Mouse (Mus musculus) liver, postnatal 0 days (tissue): Measurements from ENCODE around the gene Cited4.

Source experiments
- CTCF ChIP-seq: sonication (generic); IDR thresholded peaks from 2 replicates; pipeline ENCODE4 v1.5.1; 2016; ENCODE audit warnings: antibody characterized with exemption, low read depth
- EP300 ChIP-seq: IDR thresholded peaks from 2 replicates; pipeline ENCODE4 v1.6.1; 2016; ENCODE audit warnings: antibody characterized with exemption, low read depth, mild to moderate bottlenecking

- no peak for TF ChIP-seq CTCF
- TF ChIP-seq EP300 = no peak
Observed at GRCm38 (mm10) chr4:120675640-120676039, 9.3 kb downstream of the Cited4 start.
